Mouse (Mus musculus) erythroid progenitor cell, adult 5-6 weeks (primary cell): ENCODE measurements around the gene Cd68. TPM values are rescaled to one million over a fixed set of nuclear protein-coding genes. Genes with fewer than 3 reads are reported as not detected.

Source experiments
- ATAC-seq: replicated peaks from 2 replicates; pipeline ENCODE4 v1.8.0; 2016; ENCODE audit warnings: moderate number of reproducible peaks, mild to moderate bottlenecking, moderate TSS enrichment, inconsistent platforms; ENCODE audit not compliant: poor library complexity, low FRiP score, severe bottlenecking
- total RNA-seq, 2 experiments: library from RNA; stranded (forward) in 1 of 2; stranded (reverse) in 1 of 2; fragments of 150-400 nt in 1 of 2; fragments of 186-747, 209-891 nt in 1 of 2; gene quantifications; 2 replicates each; pipeline versions ENCODE4 v1.2.3 to v1.2.4; 2015 to 2017; ENCODE audit warnings: low replicate concordance in 2 of 2

Cd68 gene
- total RNA-seq, 2 experiments from 2014 or later, result 47.7 to 65.0 TPM

DNA sequence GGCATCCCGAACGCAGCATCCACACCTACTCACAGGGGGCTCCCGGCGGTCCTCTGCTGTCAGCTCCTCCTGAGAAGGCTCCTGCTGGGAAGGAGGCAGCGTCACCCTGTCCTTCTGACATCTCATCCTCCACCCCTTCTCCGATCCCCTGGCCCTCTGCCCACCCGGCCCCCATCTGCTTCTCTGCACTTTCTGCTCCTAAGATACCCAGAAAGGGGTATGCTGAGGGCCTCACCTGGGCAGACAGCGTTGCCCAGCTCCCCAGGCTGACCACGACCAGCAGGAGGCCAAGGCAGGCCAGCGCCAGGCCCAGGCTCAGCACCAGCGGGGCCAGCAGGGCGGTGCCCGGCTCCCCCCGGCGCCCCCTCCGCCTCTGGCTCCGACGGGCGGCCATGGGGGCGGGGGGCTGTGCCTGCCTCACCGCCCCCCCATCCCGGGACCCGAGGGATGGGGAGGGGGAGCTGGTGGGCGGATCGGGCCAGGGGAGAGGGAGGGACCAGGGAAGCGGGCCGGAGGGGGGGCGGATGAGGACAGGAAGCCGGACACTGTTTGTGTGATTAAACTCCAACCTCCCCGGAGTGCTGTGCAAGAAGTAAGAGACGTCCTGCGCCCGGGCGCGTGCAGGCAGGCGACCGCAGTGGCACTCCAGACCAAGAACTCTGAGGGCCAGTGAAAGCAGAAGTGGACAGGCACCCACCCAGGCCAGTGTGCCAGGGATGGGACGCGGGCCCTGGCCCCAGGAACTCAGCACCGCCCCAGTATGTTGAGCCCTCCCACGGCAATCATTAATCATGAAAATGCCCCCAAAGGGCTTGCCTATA lies 29.6 kb upstream of the Cd68 start, which contains the start of the genes Tnfsf12 and Tnfsfm13:
Tnfsf12 (minus strand) TSS at position 489 of the 821 bp plus-strand sequence.
Tnfsfm13 (minus strand) TSS at position 738 of the 821 bp plus-strand sequence.
- ATAC-seq, result no peak

DNA sequence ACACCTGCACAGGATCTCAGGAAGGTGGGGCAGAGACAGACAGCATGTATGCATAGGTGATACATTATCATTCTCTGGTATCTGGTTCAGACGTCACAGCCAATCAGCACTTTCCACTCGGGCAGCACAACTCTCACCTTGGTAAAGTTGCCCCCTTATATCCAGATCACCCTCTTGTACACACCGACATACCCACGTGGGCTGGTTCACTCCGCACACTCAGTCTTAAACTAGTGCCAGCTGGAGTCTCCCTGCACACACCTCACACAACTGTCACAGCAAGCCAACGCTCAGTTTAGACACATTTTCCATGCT lies 29.1 kb upstream of the Cd68 start:
- ATAC-seq, result no peak

DNA sequence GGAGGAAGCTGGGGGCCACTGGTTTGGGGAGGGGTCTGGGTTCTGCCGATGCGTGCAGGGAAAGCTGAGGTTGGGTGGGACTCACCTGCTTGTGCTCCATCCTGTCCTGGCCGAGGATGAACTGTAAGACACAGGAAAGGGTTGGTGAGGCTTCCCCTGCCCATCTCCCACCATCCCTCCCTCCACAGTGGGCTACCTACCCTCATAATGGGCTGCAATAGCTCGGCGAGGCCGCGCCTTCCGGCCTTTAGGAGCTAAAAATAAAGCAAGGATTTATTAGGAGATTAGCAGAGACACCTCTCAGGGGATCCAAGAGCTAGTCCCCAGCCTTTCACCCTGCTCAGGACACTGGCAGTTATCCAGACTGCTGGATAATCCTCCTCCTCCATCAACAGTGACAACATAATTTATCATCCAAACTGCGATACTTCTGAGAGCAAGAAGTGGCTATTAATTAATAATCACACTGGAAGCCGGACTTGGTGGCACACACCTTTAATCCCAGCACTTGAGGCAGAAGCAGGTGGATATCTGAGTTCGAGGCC lies 27.5 kb upstream of the Cd68 start:
- ATAC-seq, result no peak

DNA sequence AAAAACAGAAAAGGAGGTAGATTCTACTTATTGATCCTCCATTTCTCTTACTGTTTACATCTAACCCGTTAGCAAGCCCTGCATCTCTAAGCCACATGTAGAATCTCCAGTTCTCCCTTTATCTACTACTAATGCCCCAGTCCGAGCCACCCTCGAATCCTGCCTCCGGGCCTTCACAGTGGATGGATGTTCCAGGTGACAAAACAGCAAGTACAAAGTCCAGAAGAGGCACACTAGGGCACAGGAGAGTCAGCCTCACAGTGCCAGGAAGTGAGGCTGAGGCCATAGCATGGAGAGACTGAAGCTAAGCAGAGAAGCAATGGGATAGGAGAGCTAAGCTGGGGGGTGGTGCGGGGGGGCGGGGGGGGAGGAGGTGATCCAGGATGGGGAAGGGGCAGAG lies 26.9 kb upstream of the Cd68 start:
- no peak for ATAC-seq

DNA sequence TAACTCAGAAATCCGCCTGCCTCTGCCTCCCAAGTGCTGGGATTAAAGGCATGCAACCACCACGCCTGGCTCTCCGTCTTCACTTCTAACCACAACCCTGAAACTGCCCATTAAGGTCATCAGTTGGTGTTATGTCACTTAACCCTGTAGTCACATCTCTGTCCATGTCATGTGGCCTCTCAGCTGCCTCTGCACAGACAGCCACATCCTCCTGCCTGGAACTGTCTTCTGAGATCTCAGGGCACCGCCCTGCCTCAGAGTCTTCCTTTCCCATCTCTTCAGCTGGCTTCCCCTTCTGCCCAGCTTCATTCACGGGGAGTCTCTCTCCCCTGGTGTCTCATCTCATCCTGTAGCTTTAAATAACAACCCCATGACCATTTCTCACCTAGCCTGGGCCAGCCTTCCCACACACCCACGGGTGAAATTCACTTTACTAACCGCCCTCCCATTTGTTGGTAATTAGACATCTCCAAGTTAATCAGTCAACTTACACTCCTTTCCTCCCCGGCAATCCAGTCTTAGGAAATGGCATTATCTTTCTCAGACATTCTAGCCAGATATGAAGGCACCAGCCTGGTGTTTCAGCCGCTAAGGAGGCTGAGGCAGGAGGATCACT lies 26.4 kb upstream of the Cd68 start:
- no peak for ATAC-seq

DNA sequence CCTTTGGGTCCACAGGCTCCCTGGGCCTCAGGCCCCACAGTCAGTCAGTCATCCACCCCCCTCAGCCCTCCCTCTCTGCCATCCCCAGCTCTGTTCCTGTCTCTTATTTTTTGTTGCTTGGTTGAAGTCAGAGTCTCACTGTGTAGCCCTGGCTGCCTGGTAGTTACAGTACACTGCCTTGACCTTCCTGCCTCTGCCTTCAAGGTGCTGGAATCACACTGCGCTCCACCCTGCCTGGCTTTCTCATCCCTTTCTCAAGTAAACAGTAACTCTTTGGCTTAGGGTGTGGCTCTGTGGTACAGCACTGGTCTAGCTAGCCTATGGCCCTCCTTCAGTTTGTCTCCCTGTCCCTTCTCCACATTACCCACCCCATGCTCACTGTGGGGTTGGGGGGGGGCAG lies 23.9 kb upstream of the Cd68 start:
- no peak for ATAC-seq

DNA sequence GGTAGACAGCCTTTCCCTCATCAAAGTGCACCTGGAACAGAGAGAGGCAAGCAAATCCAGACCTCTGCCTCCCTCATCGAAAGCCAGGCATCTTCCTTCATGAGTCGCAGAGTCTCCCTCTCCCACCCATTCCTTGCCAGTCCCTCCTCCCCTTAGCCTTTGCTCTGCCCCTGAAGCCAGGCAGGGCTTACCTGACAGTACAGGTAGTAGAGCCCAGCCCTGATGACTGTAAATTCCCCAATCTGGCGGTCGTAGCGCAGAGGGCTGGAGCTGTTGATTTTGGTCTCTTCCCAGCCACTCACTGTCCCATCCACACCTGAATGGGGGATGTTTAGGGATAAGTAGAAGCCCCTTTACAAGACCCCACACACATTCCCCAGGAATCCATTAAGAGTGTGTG lies 21.1 kb upstream of the Cd68 start:
- ATAC-seq, result no peak

DNA sequence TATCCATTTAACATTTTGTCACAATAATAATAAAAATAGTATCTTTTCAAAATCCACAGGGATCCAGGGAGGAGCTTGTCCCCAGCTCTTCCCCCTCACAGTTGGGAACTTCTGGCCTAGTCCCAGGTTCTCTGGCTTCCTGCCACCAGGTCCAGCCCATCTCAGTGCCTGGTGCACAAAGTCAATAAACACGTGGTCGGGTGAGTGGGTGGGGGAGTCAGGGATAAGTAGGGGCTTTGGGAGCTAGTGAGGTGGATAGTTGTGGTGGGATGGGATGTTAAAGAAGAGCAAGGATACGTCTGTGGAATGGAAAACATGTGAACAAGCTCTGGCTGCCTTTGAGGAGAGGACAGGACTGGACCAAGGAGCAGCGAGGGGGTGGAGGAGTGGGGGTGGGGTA lies 20.4 kb upstream of the Cd68 start:
- ATAC-seq, result no peak

DNA sequence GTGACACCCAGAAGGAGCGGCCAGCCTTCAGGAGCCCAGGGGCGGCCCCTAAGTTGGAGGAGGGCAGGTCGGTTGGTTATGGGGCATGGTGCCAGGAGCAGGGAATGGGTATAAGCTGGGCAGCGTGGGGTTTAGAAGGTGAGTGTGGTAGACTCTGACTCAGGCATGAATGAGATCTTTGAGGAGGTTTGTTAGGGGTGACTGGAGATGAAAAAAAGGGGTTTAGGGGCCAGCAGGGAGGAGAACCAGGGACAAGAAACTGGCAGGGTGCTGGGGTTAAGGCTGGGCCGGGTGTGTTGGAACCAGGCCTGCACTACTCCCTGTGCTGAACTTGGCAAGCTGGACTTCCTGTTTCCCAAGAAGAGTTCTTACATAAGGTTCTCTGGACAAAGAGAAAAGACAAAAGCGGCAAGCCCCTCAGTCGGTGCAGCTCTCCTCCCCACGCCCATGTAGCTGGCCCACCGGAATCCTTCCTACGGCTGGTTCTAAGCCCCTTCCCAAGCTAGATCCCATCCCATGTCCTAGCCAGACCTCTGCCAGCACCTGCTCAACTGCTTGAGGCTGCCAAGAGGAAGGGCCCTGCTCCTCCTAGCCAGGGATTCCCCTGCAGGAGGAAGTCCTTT lies 19.7 kb upstream of the Cd68 start, which contains the start of gene Tnfsf13:
Tnfsf13 (minus strand) TSS at position 259 of the 623 bp plus-strand sequence.
- peak; percentile 22; the same call in 1 of the 2 replicates for ATAC-seq

DNA sequence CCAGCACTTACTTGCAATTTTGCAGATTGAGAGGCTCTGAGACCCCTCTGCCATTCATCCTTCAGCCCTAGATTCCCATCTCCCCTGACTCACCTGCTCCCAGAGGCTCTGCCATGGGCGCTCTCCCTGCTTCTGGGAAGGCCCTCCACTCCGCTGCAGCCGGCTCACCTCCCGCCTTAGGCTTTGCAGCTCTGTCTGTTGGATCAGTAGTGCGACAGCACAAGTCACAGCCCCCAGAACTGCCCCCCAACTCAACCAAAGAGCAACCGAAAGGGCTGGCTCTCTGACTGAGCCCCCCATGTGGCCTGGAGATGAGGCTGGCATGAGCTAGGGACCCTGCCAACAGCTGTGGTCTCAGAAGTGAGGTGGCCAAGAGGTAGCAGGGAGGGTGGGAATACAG lies 19.0 kb upstream of the Cd68 start:
- ATAC-seq, result no peak

DNA sequence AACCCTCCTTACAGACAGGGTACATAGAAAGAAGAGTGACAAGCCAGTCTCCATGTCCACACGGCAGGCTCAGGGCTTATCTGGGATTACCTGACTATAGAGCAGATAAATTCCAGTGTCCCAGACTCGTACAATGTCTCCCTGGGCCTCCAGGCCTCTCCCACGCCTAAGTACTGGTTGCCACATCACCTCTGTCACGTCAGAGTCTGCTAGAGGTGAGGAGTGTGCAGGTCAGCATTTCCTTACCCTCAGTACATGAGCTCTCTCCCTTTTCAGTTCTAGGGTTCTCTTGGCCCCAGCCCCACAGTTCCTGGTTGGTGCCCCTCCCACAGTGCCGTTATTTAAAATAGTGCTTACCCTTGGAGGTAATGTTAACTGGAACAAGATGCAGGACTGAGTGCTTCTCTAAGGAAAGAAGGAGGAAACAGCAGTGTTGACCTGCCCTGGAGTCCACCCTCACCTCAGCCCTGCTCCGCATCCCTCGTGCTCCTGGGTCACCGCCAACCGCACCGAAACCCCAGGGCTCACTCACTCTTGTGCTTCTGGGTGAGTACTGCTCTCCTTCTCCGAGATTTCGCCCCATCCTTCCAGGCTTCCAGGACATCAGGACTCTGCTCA lies 18.3 kb upstream of the Cd68 start:
- no peak for ATAC-seq

DNA sequence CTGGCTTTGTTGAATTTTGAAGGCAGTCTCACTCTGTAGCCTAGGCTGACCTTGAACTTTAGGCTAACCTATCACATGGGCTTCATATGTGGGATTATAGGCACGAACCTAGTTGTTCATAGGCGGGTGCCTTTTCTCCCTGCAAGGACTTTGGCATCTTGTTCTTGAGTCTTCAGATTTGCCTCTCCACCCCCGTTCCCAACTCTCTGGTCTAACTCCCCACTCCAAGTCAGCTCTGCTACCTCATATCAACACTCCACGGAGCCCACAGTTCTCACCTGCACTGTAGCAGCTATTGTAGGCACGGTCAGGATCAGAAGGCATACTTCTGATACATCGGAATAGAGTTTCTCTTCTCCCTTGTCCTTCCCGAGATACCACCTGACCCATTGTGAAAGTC lies 17.6 kb upstream of the Cd68 start:
- no peak for ATAC-seq

DNA sequence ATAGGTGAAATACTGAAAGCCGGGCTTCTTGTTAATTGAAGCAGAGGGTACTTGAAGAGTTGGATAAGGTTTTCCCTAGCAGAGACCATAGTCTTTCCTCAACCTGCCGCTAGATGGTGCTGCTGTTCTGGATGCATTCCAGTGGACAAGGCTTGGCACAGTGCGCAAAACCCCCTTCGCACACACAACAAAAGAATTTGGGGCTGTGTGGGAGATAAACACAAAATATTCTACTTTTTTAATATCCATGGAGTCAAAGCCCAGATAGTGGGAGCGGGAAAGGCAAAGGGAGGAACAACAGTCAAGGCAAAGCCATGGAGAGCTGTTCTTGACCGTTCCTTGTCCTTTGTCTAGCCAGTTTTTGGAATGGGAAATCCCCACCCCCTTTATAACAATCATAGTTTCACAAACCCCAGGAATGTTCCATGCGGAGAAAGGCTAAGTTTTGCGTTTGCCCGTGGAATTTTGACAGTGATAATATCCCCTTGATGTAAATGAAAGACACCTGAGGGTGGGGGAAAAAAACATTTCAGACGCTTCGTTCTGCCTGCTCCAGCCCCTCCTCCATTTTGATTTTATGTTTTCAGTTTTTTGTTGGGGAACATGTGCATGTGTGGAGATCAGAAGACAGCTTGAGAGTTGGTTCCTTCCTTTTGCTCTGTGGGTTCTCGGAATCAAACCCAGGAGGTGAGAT lies 17.0 kb upstream of the Cd68 start:
- peak; percentile 65 for ATAC-seq

DNA sequence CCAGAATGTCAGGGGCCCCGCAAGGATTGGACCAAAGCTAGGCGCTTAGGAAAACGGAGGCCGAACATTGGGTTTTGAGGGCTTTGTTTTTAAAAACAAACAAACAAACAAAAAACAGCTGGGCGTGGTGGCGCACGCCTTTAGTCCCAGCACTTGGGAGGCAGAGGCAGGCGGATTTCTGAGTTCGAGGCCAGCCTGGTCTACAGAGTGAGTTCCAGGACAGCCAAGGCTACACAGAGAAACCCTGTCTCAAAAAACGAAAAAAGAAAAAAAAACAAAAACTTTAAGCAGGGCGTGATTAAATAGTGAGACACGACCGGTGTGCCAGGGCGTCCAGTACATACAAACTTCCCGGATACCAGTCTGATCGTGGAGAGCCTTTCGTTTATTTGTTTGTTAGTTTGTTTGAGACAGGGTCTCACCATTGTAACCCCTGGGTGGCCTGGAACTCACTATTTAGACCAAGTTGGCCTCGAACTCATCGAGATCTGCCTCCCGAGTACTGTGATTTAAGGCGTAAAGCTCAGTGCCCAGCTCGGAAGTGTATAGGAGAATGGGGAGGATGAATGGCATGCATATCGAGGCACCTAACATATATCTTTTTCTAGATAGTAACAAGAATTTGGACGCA lies 16.4 kb upstream of the Cd68 start:
- peak; percentile 3; the same call in 1 of the 2 replicates for ATAC-seq

DNA sequence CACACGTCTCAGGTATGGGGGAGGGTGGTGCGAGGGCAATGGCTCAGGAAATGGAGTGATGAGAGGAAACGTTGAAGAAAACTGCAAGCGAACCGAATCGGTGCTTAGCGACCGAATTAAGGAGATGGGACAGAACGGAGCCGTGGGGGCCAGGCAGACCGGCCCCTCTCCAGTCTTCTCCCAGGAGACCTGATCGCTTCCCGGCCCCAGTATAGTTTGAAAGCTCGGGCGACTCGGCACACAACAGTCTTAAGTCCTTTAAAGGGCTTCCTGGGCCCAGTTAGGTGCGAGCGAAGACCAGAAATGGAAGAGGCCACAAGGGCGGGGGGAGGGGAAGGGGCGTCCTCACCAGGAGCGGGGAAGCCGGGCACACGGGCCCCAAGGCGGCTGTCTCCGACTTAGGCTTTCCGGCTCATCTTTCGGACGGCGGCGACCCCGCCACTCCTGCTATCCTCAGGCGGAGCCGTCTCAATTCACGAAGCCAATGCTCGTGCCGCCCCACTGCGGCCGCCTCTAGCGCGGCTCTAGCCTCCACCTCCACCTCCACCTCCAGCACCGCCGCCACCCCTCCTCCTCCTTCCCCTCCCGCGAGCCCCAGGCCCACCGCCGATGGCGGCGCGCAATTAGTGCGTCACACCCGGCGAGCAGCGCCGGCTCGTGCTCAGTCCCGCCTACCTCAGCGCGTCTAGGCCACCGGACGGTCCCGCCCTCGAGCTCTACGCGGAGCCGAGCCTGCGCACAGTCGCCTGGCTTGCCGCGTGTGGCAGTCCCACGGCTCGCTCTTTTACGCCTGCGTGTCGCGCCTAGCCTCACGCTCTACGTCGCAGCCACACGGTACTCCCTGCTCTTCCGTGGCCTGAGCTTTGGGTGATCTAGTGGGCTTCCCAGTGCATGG lies 15.6 kb upstream of the Cd68 start, which contains the start of gene Senp3:
Senp3 (minus strand) TSS at position 771 of the 895 bp plus-strand sequence.
- ATAC-seq, result peak; percentile 90

DNA sequence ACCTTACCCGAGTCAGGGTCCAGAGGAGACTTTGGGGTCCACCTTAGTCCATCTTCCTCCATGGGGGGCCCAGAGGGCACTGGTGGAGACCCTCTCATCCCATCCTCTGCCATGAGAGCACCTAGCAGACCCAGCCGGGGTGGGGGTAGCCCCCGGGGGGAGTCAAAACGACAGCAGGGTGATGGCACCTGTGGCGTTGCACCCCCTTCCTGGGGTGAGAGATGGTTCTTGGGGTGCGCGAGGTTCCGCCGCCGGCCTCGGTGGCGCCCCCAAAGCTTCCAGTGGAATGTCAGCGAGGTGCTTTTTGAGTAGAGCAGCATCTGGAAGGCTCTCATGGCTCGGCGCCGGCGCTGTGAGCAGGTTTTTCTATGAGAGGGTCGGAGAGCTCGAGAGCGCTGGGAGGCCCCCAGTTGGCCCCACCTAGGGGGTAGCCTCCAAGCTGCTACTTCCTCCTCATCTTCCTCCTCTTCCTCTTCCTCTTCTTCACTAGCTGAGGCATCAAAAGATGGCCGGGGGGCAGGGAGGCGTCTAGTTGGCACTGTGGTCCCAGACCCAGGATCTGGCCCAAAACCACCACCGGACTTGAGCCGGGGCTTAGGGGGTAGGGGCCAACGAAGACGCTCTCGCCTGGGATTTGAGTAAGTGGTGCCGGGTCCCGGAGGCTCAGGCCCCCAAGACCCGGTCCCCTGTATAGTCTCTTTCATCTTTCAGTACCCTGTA lies 14.3 kb upstream of the Cd68 start:
- ATAC-seq, result no peak

DNA sequence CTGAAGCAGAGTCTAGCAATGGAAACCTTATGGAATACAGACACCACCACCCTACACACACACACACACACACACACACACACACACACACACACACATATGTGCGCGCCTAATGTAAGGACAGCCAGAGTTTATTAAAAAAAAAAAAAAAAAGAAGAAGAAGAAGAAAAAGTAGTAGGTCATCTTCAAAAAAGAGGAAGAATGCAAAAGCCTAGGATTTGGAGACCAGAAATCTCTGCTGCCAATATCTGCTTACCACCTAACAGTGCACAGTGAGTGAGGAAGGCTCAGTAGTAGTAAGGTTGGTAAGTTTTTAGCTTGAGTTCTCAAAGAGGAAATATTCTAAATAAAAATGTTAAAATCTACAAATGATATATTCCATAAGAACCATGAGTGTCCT lies 13.2 kb upstream of the Cd68 start:
- ATAC-seq, result no peak
